Mouse (Mus musculus): ENCODE results near the gene Tnrc6b. TPM values are rescaled to one million over a fixed set of nuclear protein-coding genes. Genes with fewer than 3 reads are reported as not detected.
"Not testable (repeated sequence)": the region's sequence is repeated elsewhere in the genome, so short reads cannot be mapped to it uniquely, and the experiment has no call there.

Gene Tnrc6b
- total RNA-seq, 4 experiments from 2014 or later = 61.4 to 85.1 (median 69.2) TPM

GRCm38 (mm10) chr15:80924211-80924610, 213.1 kb downstream of the Tnrc6b start:
- DNase-seq = no peak

DNA sequence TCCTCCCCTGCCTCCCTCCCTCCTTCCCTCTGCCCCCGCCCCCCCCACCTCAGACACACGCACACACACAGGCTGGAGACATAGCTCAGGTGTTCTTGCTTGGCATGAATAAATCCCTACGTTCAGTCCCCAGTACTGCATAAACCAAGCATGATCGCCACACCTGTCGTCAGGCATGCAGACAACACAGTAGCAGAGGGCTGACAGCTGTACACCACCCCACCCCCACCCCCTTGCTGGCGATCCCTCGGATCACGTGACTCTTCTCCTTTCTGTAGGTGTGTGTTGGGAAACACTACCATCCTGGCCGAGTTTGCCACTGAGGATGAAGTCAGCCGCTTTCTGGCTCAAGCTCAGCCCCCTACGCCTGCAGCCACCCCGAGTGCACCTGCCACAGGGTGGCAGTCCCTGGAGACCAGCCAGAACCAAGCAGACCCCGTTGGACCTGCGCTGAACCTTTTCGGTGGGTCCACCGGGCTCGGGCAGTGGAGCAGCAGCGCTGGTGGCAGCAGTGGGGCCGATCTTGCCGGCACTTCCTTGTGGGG, 217.8 kb downstream of the Tnrc6b start:
- DNase-seq = no peak

- DNase-seq = no peak
These were observed 219.0 kb downstream of the Tnrc6b start for GRCm38 (mm10) chr15:80930048-80930571.

GRCm38 (mm10) chr15:80930676-80931320, 219.7 kb downstream of the Tnrc6b start:
- DNase-seq = not testable (repeated sequence)

GRCm38 (mm10) chr15:80931345-80931960, 220.3 kb downstream of the Tnrc6b start:
- DNase-seq = no peak

GRCm38 (mm10) chr15:80934841-80935240, 223.7 kb downstream of the Tnrc6b start:
- DNase-seq = no peak

- no peak for DNase-seq
These were observed 225.6 kb downstream of the Tnrc6b start for GRCm38 (mm10) chr15:80936686-80937085.

DNA sequence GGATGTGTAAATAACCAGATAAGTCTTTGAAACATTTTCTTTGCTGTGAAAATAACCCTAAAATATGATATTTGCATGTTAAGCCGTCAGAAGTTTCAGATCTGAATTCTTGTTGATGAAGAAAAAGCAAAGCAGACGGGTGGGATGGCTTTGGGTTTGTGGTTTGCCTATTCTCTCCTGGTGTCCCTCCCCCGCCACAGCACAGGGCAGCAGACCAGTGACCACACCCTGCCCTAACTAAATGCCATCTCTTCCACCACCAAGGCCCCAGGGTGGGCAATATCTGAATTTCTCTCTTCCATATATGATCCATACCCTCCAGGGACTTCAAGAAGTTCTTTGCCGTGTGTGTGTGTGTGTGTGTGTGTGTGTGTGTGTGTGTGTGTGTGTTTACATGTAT, 227.5 kb downstream of the Tnrc6b start:
- no peak for DNase-seq

- DNase-seq = no peak
These were observed 228.3 kb downstream of the Tnrc6b start for GRCm38 (mm10) chr15:80939401-80939800.

DNA sequence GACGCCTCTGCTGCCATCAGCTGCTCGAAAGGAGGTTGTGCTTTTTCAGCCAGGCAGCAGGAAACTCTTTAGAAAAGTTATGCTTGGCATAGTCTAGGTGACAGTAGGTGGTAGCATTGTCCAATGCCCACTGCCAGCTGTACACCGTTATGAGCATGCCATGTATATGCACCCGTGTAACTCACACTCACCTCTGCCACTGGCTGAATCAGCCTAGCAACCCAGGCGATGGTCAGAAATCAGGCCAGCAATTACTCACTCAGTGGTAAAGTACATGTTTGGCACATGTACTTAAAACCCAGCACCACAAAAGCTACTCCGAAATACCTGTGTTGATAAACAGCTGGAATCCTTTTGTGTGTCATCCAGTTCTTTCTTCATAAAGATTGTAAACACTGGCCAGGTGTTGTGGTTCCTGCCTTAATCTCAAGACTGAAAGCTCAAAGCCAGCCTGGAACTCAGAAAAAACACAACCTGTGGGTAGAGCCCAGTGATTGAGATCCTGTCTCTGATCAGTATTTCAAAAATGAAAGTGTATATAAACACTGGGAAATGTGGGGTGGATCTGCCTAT, 230.4 kb downstream of the Tnrc6b start:
- no peak for DNase-seq

DNA sequence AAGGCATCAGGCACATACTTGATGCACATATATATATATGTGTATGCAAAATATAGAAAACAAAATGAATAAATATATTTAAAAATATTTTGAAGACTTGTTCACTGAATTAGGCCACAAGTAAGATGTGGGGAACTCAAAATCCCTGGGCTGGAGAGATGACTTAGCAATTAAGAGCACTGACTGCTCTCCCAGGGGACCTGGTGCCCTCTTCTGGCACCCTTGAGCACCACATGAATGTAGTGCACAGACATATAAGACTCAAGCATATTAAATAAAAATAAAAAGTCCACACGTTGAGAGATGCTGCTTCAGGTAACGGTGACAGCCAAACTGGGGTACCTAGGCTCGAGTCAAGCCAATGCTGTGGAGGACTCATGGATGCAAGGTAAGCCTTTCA, 234.7 kb downstream of the Tnrc6b start:
- DNase-seq = no peak

- DNase-seq = peak; percentile 78
These were observed 237.3 kb downstream of the Tnrc6b start, which contains the start of gene Adsl for GRCm38 (mm10) chr15:80948145-80949135. Gene Adsl, plus strand, starts transcription at chr15:80948490.

- no peak for DNase-seq
These were observed 238.3 kb downstream of the Tnrc6b start for GRCm38 (mm10) chr15:80949431-80949830.

DNA sequence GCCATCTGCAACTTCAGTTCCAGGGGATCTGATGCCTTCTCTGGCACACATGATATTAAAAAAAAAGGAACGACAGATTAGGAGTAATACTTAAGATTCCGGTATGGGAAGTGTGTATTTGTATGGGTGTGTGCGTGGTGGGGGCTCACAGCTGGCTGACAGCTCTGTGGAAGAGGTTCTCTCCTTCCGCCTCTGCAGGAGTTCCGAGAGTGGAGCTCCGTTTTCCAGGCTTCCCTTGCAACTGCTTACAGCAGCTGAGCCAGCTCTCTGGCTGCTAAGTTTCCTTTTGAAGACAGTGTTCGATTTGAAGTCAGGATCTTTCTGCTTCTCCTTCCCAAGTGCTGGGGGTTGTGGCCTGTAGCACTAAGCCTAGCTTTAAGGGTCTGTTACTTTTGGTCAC, 238.9 kb downstream of the Tnrc6b start:
- no peak for DNase-seq

DNA sequence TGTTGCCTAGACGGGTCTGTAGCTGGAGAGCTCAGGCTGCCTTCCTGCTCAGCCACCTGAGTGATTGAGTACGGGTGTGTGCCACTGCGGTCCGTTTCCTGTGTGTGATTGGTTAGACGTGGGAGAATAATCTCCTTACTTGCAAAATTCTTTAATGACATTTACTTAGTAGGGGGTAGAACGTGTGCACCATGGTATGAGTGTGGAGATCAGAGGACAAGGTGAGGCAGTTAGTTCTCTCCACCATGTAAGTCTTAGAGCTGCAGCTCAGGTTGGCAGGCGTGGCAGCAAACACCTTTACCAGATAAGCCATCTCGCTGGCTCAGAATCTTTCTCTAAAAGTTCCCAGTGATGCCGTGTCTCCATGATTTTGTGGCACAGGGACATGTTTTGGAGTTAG, 242.9 kb downstream of the Tnrc6b start:
- DNase-seq = no peak

GRCm38 (mm10) chr15:80954861-80955260, 243.7 kb downstream of the Tnrc6b start:
- no peak for DNase-seq

DNA sequence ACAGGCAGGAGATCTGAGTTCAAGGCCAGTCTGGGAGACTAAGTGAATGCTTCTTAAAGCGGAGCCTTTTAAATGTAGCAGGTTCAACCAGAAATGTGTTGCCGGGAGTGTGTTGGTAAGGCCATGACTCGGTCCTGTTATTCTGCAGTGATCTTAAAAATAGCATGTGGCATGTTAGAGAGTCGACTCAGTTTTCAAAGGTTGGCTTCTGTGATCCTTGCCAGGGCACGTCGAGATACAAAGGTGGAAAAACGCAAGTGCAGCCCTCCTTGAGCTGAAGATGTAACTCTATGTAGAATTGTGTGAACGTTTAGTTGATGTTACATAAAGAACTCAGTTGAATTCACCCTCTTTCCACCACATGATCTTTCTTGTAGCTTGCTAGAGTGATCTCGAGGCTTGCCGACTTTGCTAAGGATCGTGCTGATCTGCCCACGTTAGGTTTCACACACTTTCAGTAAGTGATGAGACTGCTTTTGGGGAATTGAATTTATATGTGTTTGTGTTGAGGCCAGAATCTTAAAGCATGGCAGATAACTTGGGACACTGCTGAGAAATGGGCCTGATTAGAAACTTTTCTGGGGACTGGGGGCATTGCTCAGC, 244.8 kb downstream of the Tnrc6b start:
- DNase-seq = no peak

- DNase-seq = no peak
These were observed 258.3 kb downstream of the Tnrc6b start for GRCm38 (mm10) chr15:80969371-80969770.

- no peak for DNase-seq
These were observed 263.2 kb downstream of the Tnrc6b start for GRCm38 (mm10) chr15:80974311-80974710.

DNA sequence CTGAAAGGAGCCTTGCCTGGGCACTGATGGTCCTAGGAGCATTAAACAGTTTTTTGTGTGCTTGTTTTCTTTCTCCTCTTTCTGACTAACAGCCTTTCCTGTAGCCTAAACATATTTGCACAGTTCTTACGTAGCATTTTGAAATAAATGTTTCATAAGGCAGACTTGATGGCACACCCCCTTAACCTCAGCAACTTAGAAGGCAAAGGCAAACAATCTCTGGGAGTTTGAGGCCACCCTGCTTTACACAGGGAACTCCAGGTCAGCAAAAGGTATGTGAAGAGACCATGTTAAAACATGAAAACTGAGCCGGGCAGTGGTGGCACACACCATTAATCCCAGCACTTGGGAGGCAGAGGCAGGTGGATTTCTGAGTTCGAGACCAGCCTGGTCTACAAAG, 264.6 kb downstream of the Tnrc6b start:
- DNase-seq = no peak

DNA sequence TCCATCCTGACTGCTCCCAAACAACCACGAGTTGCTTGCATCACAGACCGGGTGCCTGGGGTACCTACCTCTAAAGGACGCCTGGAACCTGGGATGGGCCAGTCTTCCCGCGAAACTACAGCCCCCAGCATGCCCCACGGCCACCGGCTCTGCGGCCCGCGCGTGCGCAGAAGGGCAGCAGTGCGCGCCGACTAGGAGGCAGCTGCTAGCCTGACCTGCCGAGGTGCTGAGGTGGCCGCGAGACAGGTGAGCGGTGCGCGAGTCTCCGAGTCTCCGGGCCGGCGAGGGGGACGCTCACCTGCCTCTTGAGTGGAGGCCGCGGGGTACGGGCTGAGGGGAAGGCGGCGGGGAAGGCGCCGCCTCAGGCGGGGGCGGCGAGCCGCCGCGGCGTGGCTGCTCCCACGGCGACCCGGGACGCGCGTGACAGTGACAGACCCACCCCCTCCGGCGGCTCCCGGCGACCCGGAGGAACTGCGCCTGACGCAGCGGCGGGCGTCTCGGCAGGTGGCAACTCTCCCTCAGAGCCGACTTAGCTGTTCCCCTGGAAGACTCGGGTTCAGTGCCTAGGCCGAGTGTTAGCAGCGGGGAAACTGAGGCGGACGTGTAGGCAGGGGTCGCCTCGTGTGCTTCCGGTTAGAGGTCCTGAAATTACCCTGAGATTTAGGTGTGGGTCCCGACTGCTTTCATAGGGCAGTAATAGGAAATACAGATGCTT, 266.7 kb downstream of the Tnrc6b start, which contains the start of gene Sgsm3:
Gene Sgsm3 (plus strand): TSS at position 146 of the 715 bp plus-strand sequence.
- peak; percentile 76 for DNase-seq
